Mouse (Mus musculus) G1E-ER4 (cell line): ENCODE measurements around the gene Znhit2. TPM values are rescaled to one million over a fixed set of nuclear protein-coding genes. Genes with fewer than 3 reads are reported as not detected.

ENCODE experiments used
- GATA1 ChIP-seq: IDR thresholded peaks from one replicate; pipeline ENCODE4 v1.8.0; 2012; ENCODE audit warnings: low read length, inconsistent platforms
- polyA plus RNA-seq: library from polyadenylated mRNA; stranded (reverse); fragments of >175 nt; gene quantifications from 2 replicates; pipeline ENCODE4 v1.2.3, GENCODE M21; 2012

The Znhit2 gene
- polyA plus RNA-seq, 1 experiment, result 102 TPM

- TF ChIP-seq GATA1, result no peak
These were observed 24.5 kb downstream of the Znhit2 start for GRCm38 (mm10) chr19:6085417-6085879.

GRCm38 (mm10) chr19:6088841-6089240 lies 27.8 kb downstream of the Znhit2 start:
- TF ChIP-seq GATA1, result no peak

GRCm38 (mm10) chr19:6094119-6094518 lies 33.1 kb downstream of the Znhit2 start, which contains the start of gene AC131692.1:
Gene AC131692.1 (plus strand): TSS chr19:6094419.
- no peak for TF ChIP-seq GATA1

- no peak for TF ChIP-seq GATA1
These were observed 36.9 kb downstream of the Znhit2 start for GRCm38 (mm10) chr19:6097847-6098246.

GRCm38 (mm10) chr19:6101186-6101585 lies 40.2 kb downstream of the Znhit2 start:
- TF ChIP-seq GATA1, result no peak

GRCm38 (mm10) chr19:6102169-6102853 lies 41.3 kb downstream of the Znhit2 start:
- TF ChIP-seq GATA1, result no peak

- peak; percentile 41 for TF ChIP-seq GATA1
These were observed 43.5 kb downstream of the Znhit2 start for GRCm38 (mm10) chr19:6104476-6104875.

- TF ChIP-seq GATA1, result no peak
These were observed 44.6 kb downstream of the Znhit2 start, which contains the start of gene Naaladl1 for GRCm38 (mm10) chr19:6105586-6105985. Gene Naaladl1 (plus strand): TSS chr19:6105782.

Other genes with a start within 250 kb of the Znhit2 start
- 12.9 and 13.6 TPM in 2 replicates for gene Frmd8, start 185.9 kb upstream of the Znhit2 start, polyA plus RNA-seq
- 0.15 and 0.64 TPM in 2 replicates for gene Slc25a45, start 183.4 kb upstream of the Znhit2 start, polyA plus RNA-seq
- 0.73 and 1.3 TPM in 2 replicates for gene Tigd3, start 167.0 kb upstream of the Znhit2 start, polyA plus RNA-seq
- 34.4 and 70.2 TPM in 2 replicates for gene Dpf2, start 148.2 kb upstream of the Znhit2 start, polyA plus RNA-seq
- gene Cdc42ep2, start 136.4 kb upstream of the Znhit2 start, polyA plus RNA-seq, result 0.39 and 0.43 TPM in 2 replicates
- 45.7 and 48.5 TPM in 2 replicates for gene Pola2, start 97.0 kb upstream of the Znhit2 start, polyA plus RNA-seq
- gene Slc22a20, start 75.0 kb upstream of the Znhit2 start, polyA plus RNA-seq, result not detected in 2 replicates
- gene Capn1, start 45.3 kb upstream of the Znhit2 start, polyA plus RNA-seq, result 83.7 and 139 TPM in 2 replicates
- gene Syvn1, start 14.6 kb upstream of the Znhit2 start, polyA plus RNA-seq, result 90.1 and 101 TPM in 2 replicates
- gene Mrpl49, start 3.4 kb upstream of the Znhit2 start, polyA plus RNA-seq, result 37.7 and 52.6 TPM in 2 replicates
- gene Fau, start 3.3 kb upstream of the Znhit2 start, polyA plus RNA-seq, result 3,884 and 3,991 TPM in 2 replicates
- 26.5 and 33.6 TPM in 2 replicates for gene Tm7sf2, start 7.2 kb downstream of the Znhit2 start, polyA plus RNA-seq
- 39.5 and 65.2 TPM in 2 replicates for gene Vps51, start 16.0 kb downstream of the Znhit2 start, polyA plus RNA-seq
- gene Tmem262, start 18.8 kb downstream of the Znhit2 start, polyA plus RNA-seq, result not detected in 2 replicates
- gene Gm28374, start 21.1 kb downstream of the Znhit2 start, polyA plus RNA-seq, result 0.53 and 0.67 TPM in 2 replicates
- 61.7 and 75.6 TPM in 2 replicates for gene Zfpl1, start 23.8 kb downstream of the Znhit2 start, polyA plus RNA-seq
- 13.3 and 17.8 TPM in 2 replicates for gene Cdca5, start 23.8 kb downstream of the Znhit2 start, polyA plus RNA-seq
- 3.5 and 4.9 TPM in 2 replicates for gene AC131692.1, start 33.2 kb downstream of the Znhit2 start, polyA plus RNA-seq
- 0.38 and 0.46 TPM in 2 replicates for gene Naaladl1, start 44.6 kb downstream of the Znhit2 start, polyA plus RNA-seq
- 82.9 and 91.0 TPM in 2 replicates for gene Sac3d1, start 57.5 kb downstream of the Znhit2 start, polyA plus RNA-seq
- 89.0 and 122 TPM in 2 replicates for gene Snx15, start 67.1 kb downstream of the Znhit2 start, polyA plus RNA-seq
- gene Batf2, start 79.8 kb downstream of the Znhit2 start, polyA plus RNA-seq, result not detected in 2 replicates
- 81.6 and 111 TPM in 2 replicates for gene Arl2, start 80.4 kb downstream of the Znhit2 start, polyA plus RNA-seq
- not detected in 2 replicates for gene Majin, start 123.2 kb downstream of the Znhit2 start, polyA plus RNA-seq
- gene Gpha2, start 165.2 kb downstream of the Znhit2 start, polyA plus RNA-seq, result not detected in 2 replicates
- 10.7 and 14.2 TPM in 2 replicates for gene Ppp2r5b, start 174.7 kb downstream of the Znhit2 start, polyA plus RNA-seq
- gene Atg2a, start 180.5 kb downstream of the Znhit2 start, polyA plus RNA-seq, result 43.9 and 49.6 TPM in 2 replicates
- 231 and 274 TPM in 2 replicates for gene Ehd1, start 215.5 kb downstream of the Znhit2 start, polyA plus RNA-seq
- gene Cdc42bpg, start 245.3 kb downstream of the Znhit2 start, polyA plus RNA-seq, result 10.8 and 12.9 TPM in 2 replicates